Mouse (Mus musculus) erythroblast, embryonic 14.5 days (primary cell): ENCODE results near the gene Rabggta. TPM values are rescaled to one million over a fixed set of nuclear protein-coding genes. Genes with fewer than 3 reads are reported as not detected.

Source experiments
- H3K27me3 ChIP-seq: 2 replicates; pipeline ENCODE4 v1.6.1; 2012; ENCODE audit warnings: inconsistent platforms; ENCODE audit not compliant: control insufficient read depth
- H3K36me3 ChIP-seq: 2 replicates; pipeline ENCODE4 v1.6.1; 2012; ENCODE audit warnings: mild to moderate bottlenecking, inconsistent platforms; ENCODE audit not compliant: control insufficient read depth
- H3K4me1 ChIP-seq: 2 replicates; pipeline ENCODE4 v1.6.1; 2012; ENCODE audit warnings: inconsistent platforms; ENCODE audit not compliant: control insufficient read depth
- H3K4me3 ChIP-seq: replicated peaks from 2 replicates; pipeline ENCODE3; 2012; ENCODE audit warnings: moderate library complexity, mild to moderate bottlenecking, inconsistent platforms
- H3K9me3 ChIP-seq: 2 replicates; pipeline ENCODE4 v1.6.1; 2012; ENCODE audit warnings: low read length, inconsistent platforms, mixed read lengths; ENCODE audit not compliant: control insufficient read depth
- GATA1 ChIP-seq: IDR thresholded peaks from 2 replicates; pipeline ENCODE4 v1.6.1; 2012; ENCODE audit warnings: low read length, inconsistent platforms, mixed read lengths
- TAL1 ChIP-seq: IDR thresholded peaks from 3 replicates; pipeline ENCODE4 v1.6.1; 2012; ENCODE audit warnings: low read length, inconsistent platforms, mixed read lengths
- polyA plus RNA-seq: library from polyadenylated mRNA; stranded (reverse); fragments of >175 nt; gene quantifications from 2 replicates; pipeline ENCODE4 v1.2.3, GENCODE M21; 2012

Gene Rabggta
- polyA plus RNA-seq, 1 experiment = 0.28 TPM

- peaks cover 21% of the 10 kb centered on the region for H3K4me1 ChIP-seq
- no peaks in the 10 kb centered on the region; the same call in 1 of the 2 replicates for H3K9me3 ChIP-seq
- H3K36me3 ChIP-seq = peaks cover 33% of the 10 kb centered on the region
- H3K27me3 ChIP-seq = peaks cover 32% of the 10 kb centered on the region
- TF ChIP-seq GATA1 = no peak
- TF ChIP-seq TAL1 = no peak
- peak within 1 kb of the TSS; percentile 36 for H3K4me3 ChIP-seq
These were observed 36.3 kb upstream of the Rabggta start, which contains the start of gene Cideb for GRCm38 (mm10) chr14:55758363-55758784. Cideb (minus strand) TSS chr14:55758458.

GRCm38 (mm10) chr14:55757566-55757965 is 35.5 kb upstream of the Rabggta start:
- TF ChIP-seq TAL1 (no peak), GATA1 (no peak)
- H3K9me3 ChIP-seq = no peaks in the 10 kb centered on the region; the same call in 1 of the 2 replicates
- H3K27me3 ChIP-seq = peaks cover 24% of the 10 kb centered on the region
- peak overlapping the region; percentile 32 for H3K4me3 ChIP-seq
- peaks cover 41% of the 10 kb centered on the region for H3K36me3 ChIP-seq
- H3K4me1 ChIP-seq = peaks cover 21% of the 10 kb centered on the region

GRCm38 (mm10) chr14:55747051-55747847 is 25.2 kb upstream of the Rabggta start:
- peak overlapping the region; percentile 91 for H3K4me3 ChIP-seq
- no peaks in the 10 kb centered on the region for H3K9me3 ChIP-seq
- peaks cover 52% of the 10 kb centered on the region for H3K36me3 ChIP-seq
- H3K4me1 ChIP-seq = peaks cover 45% of the 10 kb centered on the region
- TF ChIP-seq GATA1 (no peak), TAL1 (no peak)
- H3K27me3 ChIP-seq = no peaks in the 10 kb centered on the region

- peaks cover 45% of the 10 kb centered on the region for H3K4me1 ChIP-seq
- no peak for TF ChIP-seq TAL1
- no peak for TF ChIP-seq GATA1
- no peaks in the 10 kb centered on the region for H3K9me3 ChIP-seq
- no peaks in the 10 kb centered on the region for H3K27me3 ChIP-seq
- H3K36me3 ChIP-seq = peaks cover 41% of the 10 kb centered on the region
- H3K4me3 ChIP-seq = peak overlapping the region; percentile 91
These were observed 23.8 kb upstream of the Rabggta start for GRCm38 (mm10) chr14:55745861-55746237.

- H3K27me3 ChIP-seq = no peaks in the 10 kb centered on the region
- H3K36me3 ChIP-seq = peaks cover 40% of the 10 kb centered on the region
- no peaks in the 10 kb centered on the region for H3K9me3 ChIP-seq
- H3K4me3 ChIP-seq = peak within 1 kb of the TSS; percentile 91
- H3K4me1 ChIP-seq = peaks cover 45% of the 10 kb centered on the region
- TF ChIP-seq GATA1 = 0 out of 2 replicates have a peak, but pooled peaks have one; percentile 24
- TF ChIP-seq TAL1 = no peak
These were observed 23.3 kb upstream of the Rabggta start, which contains the start of the genes Dhrs1 and Nop9 for GRCm38 (mm10) chr14:55745180-55745860. Dhrs1 (minus strand) TSS chr14:55745690. Nop9 (plus strand) TSS chr14:55745693.

GRCm38 (mm10) chr14:55743711-55744110 is 21.6 kb upstream of the Rabggta start:
- H3K27me3 ChIP-seq = no peaks in the 10 kb centered on the region
- no peaks in the 10 kb centered on the region for H3K9me3 ChIP-seq
- H3K36me3 ChIP-seq = peaks cover 36% of the 10 kb centered on the region
- peaks cover 45% of the 10 kb centered on the region for H3K4me1 ChIP-seq
- TF ChIP-seq GATA1 (no peak), TAL1 (no peak)
- H3K4me3 ChIP-seq = no peak overlapping the region

- no peak overlapping the region for H3K4me3 ChIP-seq
- TF ChIP-seq TAL1 (no peak), GATA1 (no peak)
- no peaks in the 10 kb centered on the region for H3K9me3 ChIP-seq
- peaks cover 7% of the 10 kb centered on the region for H3K27me3 ChIP-seq
- peaks cover 22% of the 10 kb centered on the region for H3K36me3 ChIP-seq
- no peaks in the 10 kb centered on the region for H3K4me1 ChIP-seq
These were observed 15.1 kb upstream of the Rabggta start for GRCm38 (mm10) chr14:55737086-55737687.

GRCm38 (mm10) chr14:55735758-55736157 is 13.7 kb upstream of the Rabggta start:
- Histone ChIP-seq H3K36me3 (peaks cover 18% of the 10 kb centered on the region), H3K27me3 (peaks cover 7% of the 10 kb centered on the region), H3K4me3 (no peak overlapping the region), H3K9me3 (no peaks in the 10 kb centered on the region), H3K4me1 (peaks cover 2% of the 10 kb centered on the region; the same call in 1 of the 2 replicates)
- TF ChIP-seq GATA1 = no peak
- no peak for TF ChIP-seq TAL1

- peaks cover 7% of the 10 kb centered on the region for H3K27me3 ChIP-seq
- H3K9me3 ChIP-seq = no peaks in the 10 kb centered on the region
- H3K4me1 ChIP-seq = peaks cover 3% of the 10 kb centered on the region; the same call in 1 of the 2 replicates
- no peak overlapping the region for H3K4me3 ChIP-seq
- peaks cover 14% of the 10 kb centered on the region for H3K36me3 ChIP-seq
- TF ChIP-seq TAL1 (no peak), GATA1 (no peak)
These were observed 13.3 kb upstream of the Rabggta start for GRCm38 (mm10) chr14:55735334-55735733.
